Mouse (Mus musculus): Measurements from ENCODE around the gene Bcl2a1d.
"Not testable (repeated sequence)": the region's sequence is repeated elsewhere in the genome, so short reads cannot be mapped to it uniquely, and the experiment has no call there.

- not testable (repeated sequence) for TF ChIP-seq EP300 (IDR thresholded peaks at IDR 0.05; ENCODE audit: insufficient read depth, low read depth, low read length); CTCF (IDR thresholded peaks at IDR 0.05)
These were observed 37.8 kb upstream of the Bcl2a1d start for GRCm38 (mm10) chr9:88769470-88769869.

Measured in heart, adult 2 months (tissue).